Mouse (Mus musculus) cerebellum, adult 9-11 months (tissue): Measurements from ENCODE around the gene Spred2.
"Not testable (repeated sequence)": the region's sequence is repeated elsewhere in the genome, so short reads cannot be mapped to it uniquely, and the experiment has no call there.

ENCODE experiments used
- DNase-seq: peaks from one replicate; pipeline ENCODE4 v3.0.0; 2022

The Spred2 gene

GRCm38 (mm10) chr11:20064086-20064485 lies 139.9 kb downstream of the Spred2 start:
- not testable (repeated sequence) for DNase-seq

DNA sequence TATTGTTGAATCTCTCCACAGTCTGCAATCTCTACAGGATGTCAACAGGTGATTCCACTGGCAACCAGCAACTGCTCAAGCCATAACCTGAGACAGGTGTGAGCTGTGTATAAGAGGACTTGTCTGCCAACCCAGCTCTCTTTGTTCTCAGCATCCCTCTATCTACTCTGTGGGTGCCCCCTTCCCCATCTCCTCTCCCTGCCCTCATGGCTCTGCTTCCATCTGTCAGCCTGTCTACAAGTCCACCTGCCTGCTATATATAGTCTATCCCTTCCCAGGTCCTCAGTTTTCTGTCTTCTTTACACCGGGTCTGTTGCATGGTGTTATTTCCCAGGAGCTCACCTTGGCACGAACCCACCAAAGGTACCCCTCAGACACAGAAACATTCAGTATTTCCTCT lies 140.8 kb downstream of the Spred2 start:
- DNase-seq: peak; percentile 49

DNA sequence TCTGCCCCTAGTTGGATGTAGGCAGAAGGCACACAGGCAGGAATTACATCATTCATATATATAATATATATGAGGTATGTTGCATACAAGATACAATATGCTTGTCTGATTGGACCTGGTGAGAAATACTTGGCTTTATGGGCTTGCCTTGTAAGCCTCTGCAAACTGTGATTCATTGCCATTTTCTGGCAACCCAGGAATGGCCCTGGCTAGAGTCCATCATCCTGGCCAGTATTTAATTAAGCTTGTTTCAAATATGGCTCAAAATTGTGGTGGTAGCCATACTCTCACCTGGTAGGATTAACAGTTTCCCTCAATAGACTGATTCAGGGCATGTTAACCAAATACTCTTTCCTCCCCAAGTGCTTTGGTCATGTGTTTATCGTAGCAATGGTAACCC lies 141.9 kb downstream of the Spred2 start:
- DNase-seq: peak; percentile 84

GRCm38 (mm10) chr11:20067521-20067920 lies 143.3 kb downstream of the Spred2 start:
- DNase-seq: no peak

DNA sequence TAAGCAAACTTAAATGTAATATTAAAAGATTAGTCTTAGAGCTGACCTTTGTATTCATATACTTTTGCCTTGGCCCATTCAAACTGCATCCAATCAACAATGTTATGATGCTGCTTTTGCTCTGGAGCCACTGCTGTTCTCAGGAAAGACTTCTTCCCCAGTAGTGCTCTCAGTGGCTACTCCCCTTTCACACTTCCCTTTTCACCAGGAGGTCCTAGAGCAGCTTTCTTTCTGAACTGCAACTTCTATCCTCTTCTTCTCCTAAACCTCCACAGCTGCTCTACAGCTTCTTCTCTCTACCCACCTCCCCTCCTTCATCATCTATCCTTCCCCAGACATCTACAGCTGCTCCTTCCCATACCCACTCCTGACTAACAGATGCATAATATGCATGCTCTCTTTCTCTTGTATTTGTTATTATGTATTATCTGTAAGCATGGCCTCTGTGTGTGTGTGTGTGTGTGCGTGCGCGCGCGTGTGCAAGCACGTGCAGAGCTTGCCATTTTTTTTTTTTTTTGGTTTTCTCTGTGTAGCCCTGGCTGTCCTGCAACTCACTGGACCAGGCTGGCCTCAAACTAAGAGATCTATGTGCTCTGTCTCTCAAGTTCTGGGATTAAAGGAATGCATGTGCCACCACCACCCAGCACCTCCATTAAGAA lies 144.3 kb downstream of the Spred2 start:
- no peak for DNase-seq

DNA sequence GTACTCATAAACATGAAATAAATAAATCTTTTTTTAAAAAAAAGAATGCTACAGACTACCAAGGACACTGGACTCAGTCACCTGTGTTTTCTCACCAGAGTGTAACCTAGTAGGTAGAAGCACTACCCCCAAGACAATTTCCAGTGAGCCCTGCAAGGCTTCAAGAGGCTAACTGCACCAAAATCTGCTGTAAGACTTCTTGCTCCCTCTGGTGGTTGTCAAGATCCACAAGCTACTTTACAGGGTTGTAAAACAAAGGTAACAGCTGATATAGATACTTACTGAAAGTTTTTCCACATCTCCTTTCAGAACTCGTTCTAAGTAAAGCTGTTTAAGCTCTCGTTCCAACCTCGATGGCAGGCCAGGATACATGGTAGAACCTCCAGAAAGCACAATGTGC lies 148.0 kb downstream of the Spred2 start:
- DNase-seq: peak; percentile 47

DNA sequence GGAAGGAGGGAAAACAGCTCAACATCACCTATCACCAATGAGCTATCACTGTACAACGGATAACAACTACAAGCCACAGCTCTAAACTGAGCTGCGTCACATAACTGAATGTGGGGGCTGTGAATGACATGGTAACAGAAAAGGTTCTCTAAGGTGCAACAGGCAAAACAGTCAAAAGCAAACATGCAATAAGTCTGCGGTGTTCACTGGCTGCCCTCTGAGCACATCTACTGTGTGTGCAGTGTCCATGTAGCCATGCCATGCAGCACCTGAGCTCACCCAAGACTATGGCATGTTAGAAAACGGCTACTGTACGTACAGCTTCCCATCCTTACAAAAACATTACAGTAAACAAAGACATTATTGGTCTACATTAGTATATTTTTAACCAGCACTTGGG lies 148.7 kb downstream of the Spred2 start:
- DNase-seq: no peak
